Mouse (Mus musculus) adrenal gland, adult 10 weeks (tissue): Measurements from ENCODE around the gene Rgl2. TPM values are rescaled to one million over a fixed set of nuclear protein-coding genes. Genes with fewer than 3 reads are reported as not detected.

Experiments
- polyA plus RNA-seq: library from polyadenylated mRNA; stranded (reverse); fragments of 350-450 nt; fragmentation: Illumina TruSeq; extraction: RNeasy Lipid Tissue Mini Kit (QIAGEN cat#74804); gene quantifications from one replicate; pipeline ENCODE4 v1.2.3, GENCODE M21; 2014; ENCODE audit warnings: low read depth, low replicate concordance

The Rgl2 gene
- polyA plus RNA-seq = 3.8 TPM

GRCm38 (mm10) chr17:33929371-33930279 lies at the start of gene Rgl2:
Gene Rgl2 (plus strand): TSS chr17:33929543.

GRCm38 (mm10) chr17:33890533-33891059 lies 38.7 kb upstream of the Rgl2 start, which contains the start of gene Kifc1:
Gene Kifc1 (minus strand): TSS chr17:33890661.

DNA sequence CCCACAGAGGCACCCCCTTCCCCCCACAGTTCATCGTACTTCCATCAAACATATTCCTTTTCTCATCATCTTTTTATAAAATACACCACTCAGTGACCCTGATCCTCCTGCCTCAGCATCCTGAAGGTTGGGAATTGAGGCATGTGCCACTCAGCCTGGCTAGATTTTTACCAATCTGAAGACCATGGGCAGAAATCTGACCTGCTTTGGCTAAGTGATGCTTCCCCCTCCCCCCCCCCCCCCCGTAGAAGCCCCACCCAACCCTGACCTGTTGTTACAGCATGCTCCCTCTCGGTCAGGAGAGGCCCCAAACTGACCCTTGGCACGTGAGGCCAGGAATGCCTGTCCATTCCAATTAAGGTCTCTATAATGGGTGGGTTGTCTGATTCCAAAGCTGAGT lies 24.5 kb upstream of the Rgl2 start, which contains the start of gene Platr17:
TSS of gene Platr17 (plus strand) at position 301 of the 400 bp plus-strand sequence.

GRCm38 (mm10) chr17:33909077-33909868 lies 20.1 kb upstream of the Rgl2 start, which contains the start of gene Daxx:
Gene Daxx (plus strand): TSS chr17:33909414.

DNA sequence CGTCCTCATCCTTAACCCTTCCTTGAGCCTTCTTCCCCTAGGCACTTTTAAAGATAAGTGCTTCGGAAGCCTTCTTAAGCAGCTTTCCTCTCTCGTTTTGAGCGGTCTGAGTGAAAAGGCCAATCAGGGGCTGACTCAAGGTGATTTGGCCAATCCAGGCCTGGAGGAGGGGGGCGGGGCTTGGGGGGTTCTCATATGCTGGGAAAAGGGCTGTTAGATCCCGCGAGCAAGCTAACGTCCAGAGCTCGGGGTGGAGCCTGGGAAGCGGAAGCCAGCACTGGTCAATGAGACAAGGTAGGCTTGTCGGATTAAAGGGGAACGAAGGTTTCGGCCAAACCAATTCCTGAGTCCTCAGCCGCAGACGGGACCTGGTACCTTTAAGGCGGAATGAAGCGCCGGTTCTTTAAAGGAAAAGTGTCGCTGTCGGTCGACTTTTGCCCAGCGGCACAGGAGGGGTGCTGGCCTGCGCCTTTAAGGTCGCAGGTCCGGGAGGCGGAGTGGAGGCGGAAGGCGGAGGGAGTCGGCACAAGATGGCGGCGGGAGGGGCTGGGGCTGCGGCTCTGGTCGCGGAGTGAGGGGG lies 13.6 kb upstream of the Rgl2 start, which contains the start of the genes Tapbp and Zbtb22:
TSS of gene Tapbp (plus strand) at position 229 of the 580 bp plus-strand sequence.
TSS of gene Zbtb22 (plus strand) at position 234 of the 580 bp plus-strand sequence.

GRCm38 (mm10) chr17:33940206-33940805 lies 11.0 kb downstream of the Rgl2 start, which contains the start of the genes Pfdn6 and Wdr46:
Gene Pfdn6 (minus strand): TSS chr17:33940343.
Gene Wdr46 (plus strand): TSS chr17:33940660.

GRCm38 (mm10) chr17:33951021-33951946 lies 21.9 kb downstream of the Rgl2 start, which contains the start of gene B3galt4:
Gene B3galt4 (minus strand): TSS chr17:33951488.

DNA sequence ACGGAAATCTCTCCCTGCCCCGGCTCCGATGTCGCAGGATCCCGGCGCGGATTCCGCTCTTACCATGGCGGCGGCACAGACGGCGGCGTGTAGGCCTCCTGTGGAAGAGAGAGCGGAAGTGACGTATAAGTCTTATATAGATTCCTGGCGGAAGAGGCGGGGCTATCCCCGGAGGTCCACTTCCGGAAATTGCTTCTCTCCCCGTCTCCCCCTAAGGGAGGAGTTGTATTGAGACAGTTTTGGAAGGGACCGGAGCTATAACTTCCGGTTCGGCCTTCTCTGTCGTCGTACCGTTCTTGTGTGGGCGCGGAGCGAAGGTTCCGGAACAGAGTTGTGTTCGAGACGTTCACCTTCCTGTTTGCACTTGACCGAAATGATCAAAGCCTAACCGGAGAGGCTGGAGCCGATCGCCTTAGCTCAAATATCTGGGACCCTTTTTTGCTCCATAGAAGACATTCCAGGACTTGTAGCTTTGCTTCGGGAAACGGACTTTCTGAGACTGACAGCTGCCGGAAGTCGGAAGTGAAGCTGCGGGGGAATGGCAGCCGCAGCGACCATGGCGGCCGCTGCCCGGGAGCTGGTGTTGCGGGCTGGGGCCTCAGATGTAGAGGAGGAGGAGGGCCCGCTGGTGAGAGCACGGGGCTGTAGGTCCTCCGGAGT lies 26.3 kb downstream of the Rgl2 start, which contains the start of the genes Vps52 and Rps18:
TSS of gene Vps52 (plus strand) at position 258 of the 660 bp plus-strand sequence.
TSS of gene Rps18 (minus strand) at position 447 of the 660 bp plus-strand sequence.

Other genes starting within 250 kb of the Rgl2 start
- gene Hnrnpm, start 242.7 kb upstream of the Rgl2 start, polyA plus RNA-seq = 396 TPM
- gene March2, start 210.9 kb upstream of the Rgl2 start, polyA plus RNA-seq = 39.7 TPM
- gene Rab11b, start 169.0 kb upstream of the Rgl2 start, polyA plus RNA-seq = 40.2 TPM
- 4.9 TPM for gene Angptl4, start 147.7 kb upstream of the Rgl2 start, polyA plus RNA-seq
- gene Kank3, start 119.0 kb upstream of the Rgl2 start, polyA plus RNA-seq = 17.0 TPM
- 62.1 TPM for gene Rps28, start 105.0 kb upstream of the Rgl2 start, polyA plus RNA-seq
- gene Ndufa7, start 105.0 kb upstream of the Rgl2 start, polyA plus RNA-seq = 29.1 TPM
- gene Cd320, start 86.5 kb upstream of the Rgl2 start, polyA plus RNA-seq = 7.3 TPM
- not detected for gene Gm7029, start 55.7 kb upstream of the Rgl2 start, polyA plus RNA-seq
- gene Kifc1, start 38.9 kb upstream of the Rgl2 start, polyA plus RNA-seq = not detected
- gene Platr17, start 24.4 kb upstream of the Rgl2 start, polyA plus RNA-seq = not detected
- gene Daxx, start 20.1 kb upstream of the Rgl2 start, polyA plus RNA-seq = 9.9 TPM
- gene Tapbp, start 13.6 kb upstream of the Rgl2 start, polyA plus RNA-seq = 43.1 TPM
- 1.3 TPM for gene Zbtb22, start 13.6 kb upstream of the Rgl2 start, polyA plus RNA-seq
- 14.8 TPM for gene Pfdn6, start 10.8 kb downstream of the Rgl2 start, polyA plus RNA-seq
- gene Wdr46, start 11.1 kb downstream of the Rgl2 start, polyA plus RNA-seq = 0.70 TPM
- 0.35 TPM for gene B3galt4, start 21.9 kb downstream of the Rgl2 start, polyA plus RNA-seq
- gene Vps52, start 26.3 kb downstream of the Rgl2 start, polyA plus RNA-seq = 6.1 TPM
- gene Rps18, start 26.5 kb downstream of the Rgl2 start, polyA plus RNA-seq = 17.8 TPM
- gene H2-K1, start 70.8 kb downstream of the Rgl2 start, polyA plus RNA-seq = 201 TPM
- gene Ring1, start 95.1 kb downstream of the Rgl2 start, polyA plus RNA-seq = 1.9 TPM
- gene H2-Ke6, start 98.5 kb downstream of the Rgl2 start, polyA plus RNA-seq = 6.8 TPM
- gene Slc39a7, start 102.1 kb downstream of the Rgl2 start, polyA plus RNA-seq = 0.82 TPM
- 0.99 TPM for gene Rxrb, start 102.3 kb downstream of the Rgl2 start, polyA plus RNA-seq
- gene Col11a2, start 109.9 kb downstream of the Rgl2 start, polyA plus RNA-seq = not detected
- not detected for gene H2-Oa, start 162.8 kb downstream of the Rgl2 start, polyA plus RNA-seq
- not detected for gene H2-DMa, start 190.0 kb downstream of the Rgl2 start, polyA plus RNA-seq
- gene Brd2, start 193.1 kb downstream of the Rgl2 start, polyA plus RNA-seq = 272 TPM
- not detected for gene H2-DMb2, start 213.8 kb downstream of the Rgl2 start, polyA plus RNA-seq
- 2.0 TPM for gene H2-DMb1, start 223.5 kb downstream of the Rgl2 start, polyA plus RNA-seq